Mouse (Mus musculus) CH12.LX (cell line): ENCODE data around the gene Dusp10.

ENCODE experiments used
- CTCF ChIP-seq, 2 experiments: IDR thresholded peaks in 1 of 2; conservative IDR thresholded peaks in 1 of 2; 2 replicates each; pipeline ENCODE4 v1.5.1; 2011 to 2012; ENCODE audit warnings: low read depth in 2 of 2, low read length in 2 of 2, improper control_type of control experiment in 1 of 2, inconsistent platforms in 1 of 2, mild to moderate bottlenecking in 1 of 2, moderate library complexity in 1 of 2
- ELF1 ChIP-seq: IDR thresholded peaks from 2 replicates; pipeline ENCODE4 v1.6.1; 2014; ENCODE audit warnings: low read depth, mild to moderate bottlenecking, inconsistent platforms, low read length, improper control_type of control experiment
- EP300 ChIP-seq: IDR thresholded peaks from 2 replicates; pipeline ENCODE4 v1.6.1; 2011; ENCODE audit warnings: low read length, improper control_type of control experiment
- HCFC1 ChIP-seq: IDR thresholded peaks from 2 replicates; pipeline ENCODE4 v1.6.1; 2012; ENCODE audit warnings: low read depth, mild to moderate bottlenecking, inconsistent platforms, low read length, improper control_type of control experiment
- MAX ChIP-seq: IDR thresholded peaks from 2 replicates; pipeline ENCODE4 v1.6.1; 2011; ENCODE audit warnings: low read length, improper control_type of control experiment
- POLR2A ChIP-seq: IDR thresholded peaks from 2 replicates; pipeline ENCODE4 v1.6.1; 2011; ENCODE audit warnings: low read depth, mild to moderate bottlenecking, improper control_type of control experiment, low read length
- RAD21 ChIP-seq: IDR thresholded peaks from 2 replicates; pipeline ENCODE4 v1.6.1; 2011; ENCODE audit warnings: low read depth, mild to moderate bottlenecking, low read length, improper control_type of control experiment, moderate library complexity
- USF2 ChIP-seq: conservative IDR thresholded peaks from 2 replicates; pipeline ENCODE4 v1.6.1; 2011; ENCODE audit warnings: low read depth, low read length, improper control_type of control experiment
- ZC3H11A ChIP-seq: IDR thresholded peaks from 2 replicates; pipeline ENCODE4 v1.6.1; 2012; ENCODE audit warnings: low read depth, mild to moderate bottlenecking, inconsistent platforms, low read length, improper control_type of control experiment

- TF ChIP-seq MAX, result no peak
- TF ChIP-seq POLR2A, result no peak
- TF ChIP-seq ZC3H11A, result no peak
- no peak for TF ChIP-seq RAD21
- no peak for TF ChIP-seq EP300
- no peak for TF ChIP-seq CTCF (conservative IDR thresholded peaks at IDR 0.05 in 1 of 2, IDR thresholded peaks at IDR 0.05 in 1 of 2; ENCODE audit: low read depth in 2 of 2, low read length in 2 of 2)
- no peak for TF ChIP-seq HCFC1
- no peak for TF ChIP-seq ELF1
- no peak for TF ChIP-seq USF2
Observed at GRCm38 (mm10) chr1:184002470-184002869, 10.6 kb upstream of the Dusp10 start.
